Mouse (Mus musculus): Measurements from ENCODE around the gene Mccc1. TPM values are rescaled to one million over a fixed set of nuclear protein-coding genes. Genes with fewer than 3 reads are reported as not detected.

The Mccc1 gene
- polyA plus RNA-seq, 1 experiment from 2014 or later, result 38.8 TPM

- no peak for ATAC-seq (ENCODE audit: low FRiP score, low read depth)
- Histone ChIP-seq H3K4me2 (replicated peaks) (no peak overlapping the region), H3K36me3 (peaks cover 65% of the 10 kb centered on the region), H3K4me1 (no peaks in the 10 kb centered on the region), H3K27me3 (no peaks in the 10 kb centered on the region), H3K27ac (no peak overlapping the region), H3K4me3 (no peak overlapping the region), H3K9ac (no peak overlapping the region), H3K9me3 (no peaks in the 10 kb centered on the region)
- 92% methylated on average over 5 of the region's 5 CpGs for WGBS
Observed at GRCm38 (mm10) chr3:35962967-35963366, 37.5 kb downstream of the Mccc1 start.

GRCm38 (mm10) chr3:35957230-35957629 lies 43.2 kb downstream of the Mccc1 start:
- no peak for ATAC-seq (ENCODE audit: low FRiP score, low read depth)
- 94% methylated on average over 3 of the region's 3 CpGs for WGBS
- H3K36me3 ChIP-seq, result peaks cover 51% of the 10 kb centered on the region
- 0 out of 2 replicates have a peak, but pooled peaks cover 7% of the 10 kb centered on the region for H3K4me1 ChIP-seq
- H3K4me2 ChIP-seq (replicated peaks), result no peak overlapping the region
- no peaks in the 10 kb centered on the region for H3K27me3 ChIP-seq
- H3K27ac ChIP-seq, result no peak overlapping the region
- no peak overlapping the region for H3K9ac ChIP-seq
- no peaks in the 10 kb centered on the region for H3K9me3 ChIP-seq
- no peak overlapping the region for H3K4me3 ChIP-seq

- Histone ChIP-seq H3K9me3 (no peaks in the 10 kb centered on the region), H3K9ac (no peak overlapping the region), H3K4me1 (0 out of 2 replicates have a peak, but pooled peaks cover 7% of the 10 kb centered on the region), H3K4me3 (no peak overlapping the region), H3K4me2 (replicated peaks) (no peak overlapping the region), H3K36me3 (peaks cover 34% of the 10 kb centered on the region), H3K27me3 (no peaks in the 10 kb centered on the region), H3K27ac (no peak overlapping the region)
- no peak for ATAC-seq (ENCODE audit: low FRiP score, low read depth)
- 95% methylated on average over 10 of the region's 11 CpGs for WGBS
Observed at GRCm38 (mm10) chr3:35954901-35955575, 45.4 kb downstream of the Mccc1 start.

- Histone ChIP-seq H3K27me3 (no peaks in the 10 kb centered on the region), H3K36me3 (peaks cover 23% of the 10 kb centered on the region), H3K9me3 (no peaks in the 10 kb centered on the region), H3K27ac (no peak overlapping the region), H3K4me3 (no peak overlapping the region), H3K4me1 (0 out of 2 replicates have a peak, but pooled peaks cover 7% of the 10 kb centered on the region), H3K9ac (no peak overlapping the region), H3K4me2 (replicated peaks) (no peak overlapping the region)
- WGBS, result 89% methylated on average over 6 of the region's 6 CpGs
- ATAC-seq (ENCODE audit: low FRiP score, low read depth), result no peak
Observed at GRCm38 (mm10) chr3:35953816-35954215, 46.7 kb downstream of the Mccc1 start.

- H3K9me3 ChIP-seq, result no peaks in the 10 kb centered on the region
- H3K36me3 ChIP-seq, result peaks cover 18% of the 10 kb centered on the region
- H3K4me3 ChIP-seq, result no peak overlapping the region
- H3K9ac ChIP-seq, result no peak overlapping the region
- peak; percentile 60; the same call in 1 of the 2 replicates for ATAC-seq (ENCODE audit: low FRiP score, low read depth)
- H3K4me2 ChIP-seq (replicated peaks), result no peak overlapping the region
- no peaks in the 10 kb centered on the region for H3K27me3 ChIP-seq
- H3K4me1 ChIP-seq, result 0 out of 2 replicates have a peak, but pooled peaks cover 7% of the 10 kb centered on the region
- 11% methylated on average over 1 of the region's 1 CpGs for WGBS
- no peak overlapping the region for H3K27ac ChIP-seq
Observed at GRCm38 (mm10) chr3:35953184-35953583, 47.3 kb downstream of the Mccc1 start.

GRCm38 (mm10) chr3:35948197-35948596 lies 52.3 kb downstream of the Mccc1 start:
- H3K27ac ChIP-seq, result no peak overlapping the region
- no peaks in the 10 kb centered on the region for H3K27me3 ChIP-seq
- no peak overlapping the region for H3K4me2 ChIP-seq (replicated peaks)
- 0 out of 2 replicates have a peak, but pooled peaks cover 4% of the 10 kb centered on the region for H3K4me1 ChIP-seq
- 92% methylated on average over 7 of the region's 7 CpGs for WGBS
- no peak overlapping the region for H3K4me3 ChIP-seq
- no peaks in the 10 kb centered on the region for H3K36me3 ChIP-seq
- no peak for ATAC-seq (ENCODE audit: low FRiP score, low read depth)
- no peak overlapping the region for H3K9ac ChIP-seq
- H3K9me3 ChIP-seq, result no peaks in the 10 kb centered on the region

- Histone ChIP-seq H3K9me3 (no peaks in the 10 kb centered on the region), H3K4me2 (replicated peaks) (no peak overlapping the region), H3K27me3 (no peaks in the 10 kb centered on the region), H3K4me1 (no peaks in the 10 kb centered on the region), H3K4me3 (no peak overlapping the region), H3K27ac (no peak overlapping the region), H3K36me3 (peaks cover 11% of the 10 kb centered on the region; the same call in 1 of the 2 replicates), H3K9ac (no peak overlapping the region)
- no peak for ATAC-seq (ENCODE audit: low FRiP score, low read depth)
- 80% methylated on average over 4 of the region's 4 CpGs for WGBS
Observed at GRCm38 (mm10) chr3:35940520-35941135, 59.9 kb downstream of the Mccc1 start.

GRCm38 (mm10) chr3:35940047-35940446 lies 60.4 kb downstream of the Mccc1 start:
- H3K4me2 ChIP-seq (replicated peaks), result no peak overlapping the region
- no peaks in the 10 kb centered on the region for H3K27me3 ChIP-seq
- no peak overlapping the region for H3K9ac ChIP-seq
- 31% methylated on average over 2 of the region's 2 CpGs for WGBS
- H3K27ac ChIP-seq, result no peak overlapping the region
- H3K9me3 ChIP-seq, result no peaks in the 10 kb centered on the region
- ATAC-seq (ENCODE audit: low FRiP score, low read depth), result no peak
- no peak overlapping the region for H3K4me3 ChIP-seq
- H3K4me1 ChIP-seq, result no peaks in the 10 kb centered on the region
- H3K36me3 ChIP-seq, result peaks cover 11% of the 10 kb centered on the region; the same call in 1 of the 2 replicates

GRCm38 (mm10) chr3:35937345-35937744 lies 63.1 kb downstream of the Mccc1 start, which contains the start of gene Dcun1d1:
Gene Dcun1d1, minus strand, starts transcription at chr3:35937445.
- H3K4me1 ChIP-seq, result peaks cover 17% of the 10 kb centered on the region
- no peak for ATAC-seq (ENCODE audit: low FRiP score, low read depth)
- H3K36me3 ChIP-seq, result peaks cover 11% of the 10 kb centered on the region; the same call in 1 of the 2 replicates
- no peak within 1 kb of the TSS for H3K9ac ChIP-seq
- 93% methylated on average over 6 of the region's 6 CpGs for WGBS
- no peak within 1 kb of the TSS for H3K4me3 ChIP-seq
- no peaks in the 10 kb centered on the region for H3K9me3 ChIP-seq
- no peaks in the 10 kb centered on the region for H3K27me3 ChIP-seq
- no peak within 1 kb of the TSS for H3K4me2 ChIP-seq (replicated peaks)
- H3K27ac ChIP-seq, result no peak within 1 kb of the TSS

- Histone ChIP-seq H3K27me3 (no peaks in the 10 kb centered on the region), H3K4me2 (replicated peaks) (peak overlapping the region; percentile 90), H3K27ac (peak overlapping the region; percentile 93; the same call in 1 of the 2 replicates), H3K9me3 (no peaks in the 10 kb centered on the region), H3K4me3 (peak overlapping the region; percentile 93), H3K36me3 (peaks cover 7% of the 10 kb centered on the region; the same call in 1 of the 2 replicates), H3K4me1 (peaks cover 32% of the 10 kb centered on the region), H3K9ac (peak overlapping the region; percentile 99)
- ATAC-seq (ENCODE audit: low FRiP score, low read depth), result peak; percentile 45; the same call in 1 of the 2 replicates
- WGBS, result 1% methylated on average over 14 of the region's 14 CpGs
Observed at GRCm38 (mm10) chr3:35933405-35933777, 67.1 kb downstream of the Mccc1 start.

- peak overlapping the region; percentile 93 for H3K27ac ChIP-seq
- H3K9ac ChIP-seq, result peak overlapping the region; percentile 99
- peak overlapping the region; percentile 93 for H3K4me3 ChIP-seq
- 0 out of 2 replicates have a peak, but pooled peaks cover 7% of the 10 kb centered on the region for H3K36me3 ChIP-seq
- WGBS, result 0% methylated on average over 51 of the region's 73 CpGs
- no peaks in the 10 kb centered on the region for H3K27me3 ChIP-seq
- no peaks in the 10 kb centered on the region for H3K9me3 ChIP-seq
- peak; percentile 93 for ATAC-seq (ENCODE audit: low FRiP score, low read depth)
- peak overlapping the region; percentile 90 for H3K4me2 ChIP-seq (replicated peaks)
- H3K4me1 ChIP-seq, result peaks cover 32% of the 10 kb centered on the region
Observed at GRCm38 (mm10) chr3:35932735-35933404, 67.6 kb downstream of the Mccc1 start.
